Mouse (Mus musculus) c-Kit-negative CD71-positive TER-119-positive erythroid progenitor cells, embryonic 14.5 days (primary cell): ENCODE data around the gene Samt2.
"Not testable (repeated sequence)": the region's sequence is repeated elsewhere in the genome, so short reads cannot be mapped to it uniquely, and the experiment has no call there.

Experiments
- DNase-seq: peaks from one replicate; pipeline ENCODE4 v3.0.0-alpha.2; 2013; ENCODE audit warnings: low read depth, low spot score

Gene Samt2

GRCm38 (mm10) chrX:154579260-154579659 is at the start of gene Samt2:
Gene Samt2 (minus strand): TSS chrX:154579360.
- not testable (repeated sequence) for DNase-seq
